Mouse (Mus musculus) forebrain, embryonic 14.5 days (tissue): Measurements from ENCODE around the gene Ddx39. TPM values are rescaled to one million over a fixed set of nuclear protein-coding genes. Genes with fewer than 3 reads are reported as not detected.
A peak's percentile ranks its signal among the peaks of the same experiment; 100 is the strongest.

ENCODE experiments used
- ATAC-seq: fragments of 200-750 bp; cut with Nextera tagmentation; 2 replicates; pipeline ENCODE4 v1.8.0; 2017; ENCODE audit warnings: mild to moderate bottlenecking, moderate library complexity
- DNase-seq: peaks from one replicate; pipeline ENCODE4 v3.0.0-alpha.2; 2015; ENCODE audit warnings: low spot score
- H3K27ac ChIP-seq: fragments of 300-500 bp; sonication (generic); 2 replicates; pipeline ENCODE4 v1.5.1; 2014; ENCODE audit warnings: low read depth, mild to moderate bottlenecking, control low read depth, low read length, moderate library complexity
- H3K27me3 ChIP-seq: fragments of 300-500 bp; sonication (generic); replicated peaks from 2 replicates; pipeline ENCODE4 v1.6.1; 2014; ENCODE audit warnings: low read length, control low read depth, mixed read lengths; ENCODE audit not compliant: control insufficient read depth, insufficient read depth
- H3K36me3 ChIP-seq: fragments of 300-500 bp; sonication (generic); 2 replicates; pipeline ENCODE4 v1.6.1; 2014; ENCODE audit warnings: low read length, control low read depth; ENCODE audit not compliant: control insufficient read depth, insufficient read depth
- H3K4me1 ChIP-seq: fragments of 300-500 bp; sonication (generic); 2 replicates; pipeline ENCODE4 v1.6.1; 2014; ENCODE audit warnings: antibody characterized with exemption, low read length, control low read depth; ENCODE audit not compliant: control insufficient read depth, insufficient read depth
- H3K4me2 ChIP-seq: fragments of 300-500 bp; sonication (generic); 2 replicates; pipeline ENCODE4 v1.6.1; 2014; ENCODE audit warnings: mild to moderate bottlenecking, control low read depth, low read length
- H3K4me3 ChIP-seq: fragments of 300-500 bp; sonication (generic); 2 replicates; pipeline ENCODE4 v1.5.1; 2014; ENCODE audit warnings: low read depth, low read length, control low read depth
- H3K9ac ChIP-seq: fragments of 300-500 bp; sonication (generic); 2 replicates; pipeline ENCODE4 v1.6.1; 2014; ENCODE audit warnings: mild to moderate bottlenecking, low read length, control low read depth, moderate library complexity
- H3K9me3 ChIP-seq: fragments of 300-500 bp; sonication (generic); replicated peaks from 2 replicates; pipeline ENCODE4 v1.6.1; 2016; ENCODE audit warnings: low read length, control low read depth, mixed read lengths; ENCODE audit not compliant: control insufficient read depth
- WGBS: fragments of 180-500 bp; shearing (Covaris S2); extraction: QIAGEN DNeasy Blood & Tissue Kit; methylation state at CpG from one replicate; pipeline ENCODE4 v1.1.7; 2014; 5-methylcytosine and 5-hydroxymethylcytosine counted together
- polyA plus RNA-seq: library from polyadenylated mRNA; unstranded; fragments of >200 nt; fragmentation: Nextera tagmentation; extraction: Ambion mirVana; gene quantifications from 2 replicates; pipeline ENCODE4 v1.2.1, GENCODE M21; 2014

Gene Ddx39
- polyA plus RNA-seq = 120 and 133 TPM in 2 replicates

DNA sequence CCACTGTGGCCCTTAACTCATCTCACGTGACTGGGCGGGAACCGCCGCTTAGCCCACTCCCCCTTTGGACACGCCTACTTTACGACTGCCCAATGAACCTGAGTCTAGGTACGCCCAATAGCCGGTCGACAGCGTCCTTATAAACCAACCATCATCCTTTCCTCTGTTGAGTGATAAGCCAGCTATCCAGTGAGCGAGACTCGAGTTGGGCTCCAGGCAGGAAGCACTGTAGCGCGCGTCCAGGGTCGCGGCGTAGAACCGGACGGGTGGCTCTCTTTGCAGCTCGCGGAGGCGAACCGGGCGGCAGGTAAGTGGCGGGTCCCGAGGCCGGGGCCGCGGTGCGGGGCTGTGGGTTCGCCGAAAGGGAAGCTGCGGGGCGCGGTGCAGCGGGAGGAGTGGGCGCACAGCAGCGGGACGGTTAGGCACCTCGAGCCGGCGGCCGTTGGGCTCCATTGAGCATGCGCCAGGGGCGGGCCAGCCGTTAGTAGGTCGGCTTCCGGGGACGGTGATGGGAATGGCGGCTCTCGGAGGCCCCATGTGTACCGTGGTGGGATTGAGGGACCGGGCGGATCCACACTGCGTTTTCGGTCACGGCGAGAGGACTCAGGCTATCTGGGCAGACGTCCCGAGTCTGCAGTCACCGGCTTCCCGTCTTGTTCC lies at the start of gene Ddx39:
Gene Ddx39 (plus strand): TSS at position 147 of the 660 bp plus-strand sequence.
- H3K36me3 ChIP-seq = peaks cover 11% of the 10 kb centered on the region
- H3K27ac ChIP-seq = peak within 1 kb of the TSS; percentile 90
- peak within 1 kb of the TSS; percentile 92 for H3K4me2 ChIP-seq
- peak; percentile 100 for ATAC-seq
- DNase-seq = peak; percentile 99
- WGBS = under 1% methylated on average over 63 of the region's 63 CpGs
- peak within 1 kb of the TSS; percentile 89 for H3K4me3 ChIP-seq
- peaks cover 11% of the 10 kb centered on the region for H3K4me1 ChIP-seq
- H3K27me3 ChIP-seq = no peaks in the 10 kb centered on the region
- peak within 1 kb of the TSS; percentile 86 for H3K9ac ChIP-seq
- H3K9me3 ChIP-seq = no peaks in the 10 kb centered on the region

DNA sequence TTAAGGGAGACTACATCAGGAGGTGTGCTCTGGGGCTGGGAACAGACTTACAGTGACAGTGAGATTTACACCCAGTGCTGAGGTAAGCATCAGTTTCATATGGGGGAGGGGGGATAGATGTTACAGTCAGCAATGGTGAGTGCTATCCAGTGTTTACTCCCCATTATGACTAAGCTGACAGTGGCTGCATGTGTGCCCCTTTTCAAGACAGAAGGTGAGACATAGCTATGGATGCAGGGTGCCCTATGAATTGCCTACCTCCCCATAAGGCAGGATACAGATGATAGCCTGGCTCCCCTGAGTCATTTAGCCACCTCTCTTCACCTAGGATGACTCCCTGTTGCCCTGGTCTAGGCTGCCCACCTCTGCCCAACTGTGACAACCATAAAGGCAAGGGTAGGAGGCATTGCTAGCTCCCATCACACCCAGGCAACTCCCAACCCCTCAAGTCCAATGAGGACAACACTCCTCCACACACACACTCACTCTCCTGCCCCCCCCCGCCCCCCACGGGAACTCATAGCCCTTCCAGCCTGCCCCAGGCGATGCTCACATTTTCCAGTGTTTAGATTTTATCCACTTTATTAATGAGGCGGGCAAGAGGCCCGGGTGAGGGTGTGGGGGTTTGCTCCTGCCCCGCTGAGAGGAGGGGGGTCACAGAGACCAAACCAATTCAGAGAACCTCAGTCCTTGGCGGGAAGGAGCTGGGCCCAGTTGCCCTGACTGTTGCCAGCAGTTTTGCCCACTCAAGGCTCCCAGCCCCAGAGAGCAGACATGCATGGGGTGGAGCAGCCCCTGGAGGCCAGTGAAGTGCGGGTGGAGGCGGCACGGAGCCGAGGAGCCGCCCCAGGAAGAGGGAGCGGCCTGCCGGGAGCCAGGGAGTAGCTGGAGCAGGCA lies 48.8 kb upstream of the Ddx39 start, which contains the start of gene Ptger1:
Gene Ptger1 (plus strand): TSS at position 710 of the 897 bp plus-strand sequence.
- Histone ChIP-seq H3K4me3 (no peak within 1 kb of the TSS), H3K9me3 (no peaks in the 10 kb centered on the region), H3K27ac (no peak within 1 kb of the TSS), H3K36me3 (peaks cover 30% of the 10 kb centered on the region), H3K27me3 (no peaks in the 10 kb centered on the region), H3K4me1 (peaks cover 13% of the 10 kb centered on the region), H3K4me2 (no peak within 1 kb of the TSS), H3K9ac (0 out of 2 replicates have a peak within 1 kb of the TSS, but pooled peaks have one; percentile 18)
- whole genome bisulfite sequencing = 41% methylated on average over 14 of the region's 14 CpGs
- ATAC-seq (no peak), DNase-seq (no peak)

DNA sequence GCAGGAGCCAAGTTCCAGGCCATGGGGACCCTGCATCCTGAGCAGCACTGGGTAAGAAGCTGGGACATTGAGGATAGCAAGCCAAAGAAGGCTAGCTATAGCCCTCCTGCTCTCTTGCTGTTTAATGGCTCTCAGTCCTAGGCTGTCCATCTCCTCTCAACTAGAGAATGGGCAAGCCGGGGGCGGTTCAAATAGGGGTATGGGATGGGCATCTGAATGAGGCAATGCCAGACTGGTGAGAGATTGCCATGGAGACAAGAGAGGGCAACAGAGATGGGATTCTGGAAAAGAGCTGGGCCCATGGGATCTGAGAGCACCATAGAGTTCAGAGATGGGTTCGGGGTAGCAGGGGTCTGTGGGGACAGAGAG lies 48.1 kb upstream of the Ddx39 start:
- H3K36me3 ChIP-seq = peaks cover 36% of the 10 kb centered on the region
- no peaks in the 10 kb centered on the region for H3K27me3 ChIP-seq
- ATAC-seq (no peak), DNase-seq (no peak)
- H3K9me3 ChIP-seq = no peaks in the 10 kb centered on the region
- H3K4me2 ChIP-seq = no peak overlapping the region
- no peak overlapping the region for H3K4me3 ChIP-seq
- H3K4me1 ChIP-seq = peaks cover 12% of the 10 kb centered on the region
- 0 out of 2 replicates have a peak overlapping the region, but pooled peaks have one; percentile 18 for H3K9ac ChIP-seq
- WGBS = 90% methylated on average over 3 of the region's 3 CpGs
- no peak overlapping the region for H3K27ac ChIP-seq

DNA sequence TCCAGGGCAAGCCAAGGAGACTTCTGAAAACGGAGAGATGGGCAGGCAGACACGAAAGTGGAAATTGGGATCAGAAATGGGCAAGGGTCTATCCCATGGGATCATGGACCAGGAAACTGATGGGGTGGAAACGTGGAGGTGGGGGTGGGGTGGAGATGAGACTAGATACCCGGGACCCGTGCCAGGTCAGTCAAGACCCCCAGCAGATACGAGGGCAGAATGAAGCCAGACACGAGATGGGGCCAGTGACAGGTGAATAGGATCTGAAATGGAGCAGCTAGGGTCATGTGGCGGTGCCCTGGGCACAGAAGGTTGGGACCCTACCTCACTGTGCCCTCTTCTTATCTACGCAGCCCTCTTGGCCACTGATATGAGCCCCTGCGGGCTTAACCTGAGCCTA lies 47.5 kb upstream of the Ddx39 start:
- WGBS = 83% methylated on average over 10 of the region's 10 CpGs
- H3K36me3 ChIP-seq = peaks cover 43% of the 10 kb centered on the region
- no peaks in the 10 kb centered on the region for H3K27me3 ChIP-seq
- peaks cover 12% of the 10 kb centered on the region for H3K4me1 ChIP-seq
- H3K9me3 ChIP-seq = no peaks in the 10 kb centered on the region
- H3K4me3 ChIP-seq = no peak overlapping the region
- no peak overlapping the region for H3K27ac ChIP-seq
- H3K9ac ChIP-seq = no peak overlapping the region
- ATAC-seq (no peak; the same call in 1 of the 2 replicates), DNase-seq (no peak)
- peak overlapping the region; percentile 62 for H3K4me2 ChIP-seq

GRCm38 (mm10) chr8:83668010-83668916 lies 46.7 kb upstream of the Ddx39 start:
- peak; percentile 69 for ATAC-seq
- Histone ChIP-seq H3K27ac (peak overlapping the region; percentile 14; the same call in 1 of the 2 replicates), H3K27me3 (no peaks in the 10 kb centered on the region), H3K9me3 (no peaks in the 10 kb centered on the region), H3K4me1 (peaks cover 12% of the 10 kb centered on the region), H3K9ac (peak overlapping the region; percentile 60), H3K4me3 (peak overlapping the region; percentile 34), H3K36me3 (peaks cover 46% of the 10 kb centered on the region), H3K4me2 (peak overlapping the region; percentile 62)
- peak; percentile 88 for DNase-seq
- WGBS = 20% methylated on average over 80 of the region's 80 CpGs

DNA sequence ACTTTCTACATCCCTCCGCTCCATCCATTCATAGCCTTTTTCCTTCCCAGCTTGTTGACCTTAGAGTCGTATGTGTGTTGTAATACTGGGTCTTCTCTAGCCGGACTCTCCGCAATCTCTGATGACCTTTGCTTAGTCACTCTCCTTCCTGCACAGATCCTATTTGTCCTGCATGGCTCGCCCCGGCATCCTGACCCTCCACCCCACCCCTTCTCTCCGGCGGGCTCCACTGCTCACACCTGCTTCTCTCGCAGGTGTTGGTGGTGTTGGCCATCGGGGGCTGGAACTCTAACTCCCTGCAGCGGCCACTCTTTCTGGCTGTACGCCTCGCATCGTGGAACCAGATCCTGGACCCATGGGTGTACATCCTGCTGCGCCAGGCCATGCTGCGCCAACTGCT lies 46.0 kb upstream of the Ddx39 start:
- Histone ChIP-seq H3K9ac (no peak overlapping the region), H3K36me3 (peaks cover 45% of the 10 kb centered on the region), H3K4me2 (no peak overlapping the region), H3K4me1 (peaks cover 12% of the 10 kb centered on the region), H3K4me3 (no peak overlapping the region), H3K9me3 (no peaks in the 10 kb centered on the region), H3K27me3 (no peaks in the 10 kb centered on the region), H3K27ac (no peak overlapping the region)
- DNase-seq (no peak), ATAC-seq (no peak)
- 76% methylated on average over 16 of the region's 16 CpGs for WGBS

- no peak for DNase-seq
- Histone ChIP-seq H3K4me1 (peaks cover 5% of the 10 kb centered on the region), H3K36me3 (peaks cover 69% of the 10 kb centered on the region), H3K27ac (no peak overlapping the region), H3K4me3 (no peak overlapping the region), H3K9me3 (no peaks in the 10 kb centered on the region), H3K9ac (no peak overlapping the region), H3K27me3 (no peaks in the 10 kb centered on the region), H3K4me2 (no peak overlapping the region)
- 69% methylated on average over 5 of the region's 5 CpGs for WGBS
- no peak for ATAC-seq
Measured at GRCm38 (mm10) chr8:83672936-83673335, 42.0 kb upstream of the Ddx39 start.

DNA sequence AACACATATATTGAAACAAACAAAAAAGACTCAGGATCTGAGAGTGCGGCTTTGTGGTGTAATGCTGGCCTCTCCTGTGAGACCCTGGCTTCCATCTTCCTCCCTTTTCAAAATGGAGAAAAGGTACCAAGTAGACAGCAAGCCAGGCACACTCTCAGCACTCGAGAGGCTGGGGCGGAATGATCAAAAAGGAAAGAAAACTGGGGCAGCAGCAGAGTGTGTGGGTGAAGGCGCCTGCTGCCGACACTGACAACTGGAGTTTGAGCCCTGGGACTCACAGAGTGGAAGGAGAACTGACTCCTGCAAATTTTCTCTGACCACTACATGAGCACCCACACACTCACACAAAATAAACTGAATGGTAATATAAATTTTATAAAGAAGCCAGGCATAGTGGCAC lies 40.5 kb upstream of the Ddx39 start:
- Histone ChIP-seq H3K9ac (no peak overlapping the region), H3K4me3 (no peak overlapping the region), H3K27ac (no peak overlapping the region), H3K36me3 (peaks cover 82% of the 10 kb centered on the region), H3K9me3 (no peaks in the 10 kb centered on the region), H3K4me1 (no peaks in the 10 kb centered on the region), H3K4me2 (no peak overlapping the region), H3K27me3 (no peaks in the 10 kb centered on the region)
- ATAC-seq (no peak), DNase-seq (no peak)
- WGBS = 94% methylated on average over 5 of the region's 5 CpGs
